Mouse (Mus musculus) lung, postnatal 0 days (tissue): ENCODE measurements around the gene Lad1. TPM values are rescaled to one million over a fixed set of nuclear protein-coding genes. Genes with fewer than 3 reads are reported as not detected.

Source experiments
- ATAC-seq: fragments of 200-750 bp; cut with Nextera tagmentation; 2 replicates; pipeline ENCODE4 v1.8.0; 2017; ENCODE audit warnings: moderate library complexity
- DNase-seq: peaks from one replicate; pipeline ENCODE4 v3.0.0-alpha.2; 2016; ENCODE audit warnings: low spot score
- H3K27ac ChIP-seq: fragments of 300-500 bp; sonication (generic); 2 replicates; pipeline ENCODE4 v1.5.1; 2014; ENCODE audit warnings: antibody characterized with exemption, mild to moderate bottlenecking, low read length, mixed read lengths
- H3K27me3 ChIP-seq: fragments of 300-500 bp; sonication (generic); replicated peaks from 2 replicates; pipeline ENCODE4 v1.6.1; 2014; ENCODE audit warnings: low read length, mixed read lengths; ENCODE audit not compliant: insufficient read depth
- H3K36me3 ChIP-seq: fragments of 300-500 bp; sonication (generic); 2 replicates; pipeline ENCODE4 v1.6.1; 2014; ENCODE audit warnings: low read length, mixed read lengths; ENCODE audit not compliant: insufficient read depth
- H3K4me1 ChIP-seq: fragments of 300-500 bp; sonication (generic); 2 replicates; pipeline ENCODE4 v1.6.1; 2014; ENCODE audit warnings: antibody characterized with exemption, low read depth, low read length, mixed read lengths; ENCODE audit not compliant: insufficient read depth
- H3K4me2 ChIP-seq: fragments of 300-500 bp; sonication (generic); replicated peaks from 2 replicates; pipeline ENCODE4 v1.6.1; 2014; ENCODE audit warnings: low read depth, mild to moderate bottlenecking, low read length, moderate library complexity, mixed read lengths
- H3K4me3 ChIP-seq: fragments of 300-500 bp; sonication (generic); 2 replicates; pipeline ENCODE4 v1.5.1; 2014; ENCODE audit warnings: low read depth, low read length
- H3K9ac ChIP-seq: fragments of 300-500 bp; sonication (generic); replicated peaks from 2 replicates; pipeline ENCODE4 v1.6.1; 2014; ENCODE audit warnings: low read depth, mild to moderate bottlenecking
- H3K9me3 ChIP-seq: fragments of 300-500 bp; sonication (generic); 2 replicates; pipeline ENCODE4 v1.6.1; 2016; ENCODE audit warnings: low read length, mixed read lengths
- CTCF ChIP-seq: IDR thresholded peaks from 2 replicates; pipeline ENCODE4 v1.5.1; 2016; ENCODE audit warnings: antibody characterized with exemption, mild to moderate bottlenecking
- EP300 ChIP-seq: IDR thresholded peaks from 2 replicates; pipeline ENCODE4 v1.6.1; 2016; ENCODE audit warnings: antibody characterized with exemption, mild to moderate bottlenecking, control low read depth
- WGBS: fragments of 180-500 bp; shearing (Covaris S2); extraction: QIAGEN DNeasy Blood & Tissue Kit; methylation state at CpG from one replicate; pipeline ENCODE4 v1.1.7; 2014; 5-methylcytosine and 5-hydroxymethylcytosine counted together
- polyA plus RNA-seq: library from polyadenylated mRNA; unstranded; fragments of >200 nt; fragmentation: Nextera tagmentation; extraction: Ambion mirVana; gene quantifications from 2 replicates; pipeline ENCODE4 v1.2.1, GENCODE M21; 2015

The Lad1 gene
- polyA plus RNA-seq, 1 experiment from 2014 or later = 4.4 TPM

DNA sequence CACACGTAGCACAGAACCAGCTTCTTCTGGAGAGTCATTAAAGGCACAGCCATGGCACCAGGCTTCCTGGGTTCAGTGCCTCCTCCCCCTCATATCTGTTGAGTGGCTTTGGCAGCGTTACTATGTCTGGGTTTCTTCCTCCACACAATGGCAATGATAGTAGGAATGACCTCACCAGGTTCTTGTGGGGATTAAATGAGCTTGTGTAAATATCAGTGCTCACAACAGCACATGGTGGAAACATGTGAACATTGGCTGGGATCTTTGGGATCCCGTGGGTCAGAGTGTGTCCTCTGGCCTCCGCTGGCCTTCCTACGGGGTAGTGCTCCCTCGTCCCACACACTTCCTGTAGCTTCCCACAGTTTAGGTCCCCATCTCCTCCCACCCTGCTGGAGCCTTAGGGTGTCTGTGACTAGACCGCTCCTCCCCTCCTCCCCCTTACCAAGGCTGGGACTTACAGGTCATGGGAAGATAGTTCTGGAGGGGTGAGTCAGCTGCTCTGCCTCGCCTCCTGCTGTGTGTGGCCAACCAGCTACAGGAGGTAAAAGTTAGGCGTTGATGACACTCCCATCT lies 43.7 kb downstream of the Lad1 start:
- peak; percentile 54 for ATAC-seq
- H3K4me1 ChIP-seq = no peaks in the 10 kb centered on the region
- TF ChIP-seq EP300 (no peak), CTCF (no peak)
- H3K9ac ChIP-seq = no peak overlapping the region
- H3K36me3 ChIP-seq = no peaks in the 10 kb centered on the region
- H3K4me2 ChIP-seq = no peak overlapping the region
- peak; percentile 24 for DNase-seq
- H3K9me3 ChIP-seq = no peaks in the 10 kb centered on the region
- no peak overlapping the region for H3K4me3 ChIP-seq
- no peak overlapping the region for H3K27ac ChIP-seq
- H3K27me3 ChIP-seq = no peaks in the 10 kb centered on the region
- WGBS = 49% methylated on average over 9 of the region's 9 CpGs

DNA sequence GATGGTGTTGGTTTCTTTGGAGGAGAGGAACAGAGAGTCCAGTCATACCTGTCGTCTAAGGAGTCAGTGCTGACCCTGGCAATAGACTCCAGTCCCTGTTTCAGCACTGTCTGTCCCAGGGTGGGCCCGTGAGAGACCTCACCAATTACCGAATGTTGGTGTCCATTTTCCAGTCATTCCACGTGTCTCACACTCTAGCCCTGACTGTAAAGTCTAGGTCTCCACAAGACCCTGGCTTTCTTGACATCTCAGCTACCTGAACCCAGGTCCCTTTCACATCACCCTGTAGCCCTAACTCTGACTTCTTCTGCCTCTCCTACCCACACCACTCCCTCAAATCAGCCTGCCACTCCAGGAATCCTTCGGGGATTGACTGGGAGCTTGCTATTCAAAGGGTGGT lies 44.2 kb downstream of the Lad1 start:
- no peaks in the 10 kb centered on the region for H3K27me3 ChIP-seq
- 70% methylated on average over 5 of the region's 5 CpGs for WGBS
- no peak overlapping the region for H3K4me2 ChIP-seq
- TF ChIP-seq CTCF = no peak
- TF ChIP-seq EP300 = no peak
- H3K4me3 ChIP-seq = no peak overlapping the region
- no peak overlapping the region for H3K9ac ChIP-seq
- ATAC-seq (no peak), DNase-seq (no peak)
- no peaks in the 10 kb centered on the region for H3K9me3 ChIP-seq
- H3K4me1 ChIP-seq = no peaks in the 10 kb centered on the region
- no peaks in the 10 kb centered on the region for H3K36me3 ChIP-seq
- no peak overlapping the region for H3K27ac ChIP-seq

GRCm38 (mm10) chr1:135863786-135864335 lies 45.5 kb downstream of the Lad1 start:
- ATAC-seq (no peak), DNase-seq (no peak)
- Histone ChIP-seq H3K4me2 (no peak overlapping the region), H3K27ac (no peak overlapping the region), H3K9me3 (no peaks in the 10 kb centered on the region), H3K4me3 (no peak overlapping the region), H3K36me3 (no peaks in the 10 kb centered on the region), H3K9ac (no peak overlapping the region), H3K4me1 (no peaks in the 10 kb centered on the region), H3K27me3 (no peaks in the 10 kb centered on the region)
- TF ChIP-seq EP300 (no peak), CTCF (no peak)
- WGBS = 65% methylated on average over 9 of the region's 9 CpGs

- H3K27me3 ChIP-seq = no peaks in the 10 kb centered on the region
- no peak overlapping the region for H3K9ac ChIP-seq
- WGBS = 75% methylated on average over 6 of the region's 6 CpGs
- no peaks in the 10 kb centered on the region for H3K9me3 ChIP-seq
- no peaks in the 10 kb centered on the region for H3K4me1 ChIP-seq
- TF ChIP-seq EP300 = no peak
- no peak for TF ChIP-seq CTCF
- H3K36me3 ChIP-seq = no peaks in the 10 kb centered on the region
- H3K4me2 ChIP-seq = no peak overlapping the region
- H3K27ac ChIP-seq = no peak overlapping the region
- ATAC-seq (no peak), DNase-seq (no peak)
- no peak overlapping the region for H3K4me3 ChIP-seq
These were observed 46.4 kb downstream of the Lad1 start for GRCm38 (mm10) chr1:135864830-135865229.

DNA sequence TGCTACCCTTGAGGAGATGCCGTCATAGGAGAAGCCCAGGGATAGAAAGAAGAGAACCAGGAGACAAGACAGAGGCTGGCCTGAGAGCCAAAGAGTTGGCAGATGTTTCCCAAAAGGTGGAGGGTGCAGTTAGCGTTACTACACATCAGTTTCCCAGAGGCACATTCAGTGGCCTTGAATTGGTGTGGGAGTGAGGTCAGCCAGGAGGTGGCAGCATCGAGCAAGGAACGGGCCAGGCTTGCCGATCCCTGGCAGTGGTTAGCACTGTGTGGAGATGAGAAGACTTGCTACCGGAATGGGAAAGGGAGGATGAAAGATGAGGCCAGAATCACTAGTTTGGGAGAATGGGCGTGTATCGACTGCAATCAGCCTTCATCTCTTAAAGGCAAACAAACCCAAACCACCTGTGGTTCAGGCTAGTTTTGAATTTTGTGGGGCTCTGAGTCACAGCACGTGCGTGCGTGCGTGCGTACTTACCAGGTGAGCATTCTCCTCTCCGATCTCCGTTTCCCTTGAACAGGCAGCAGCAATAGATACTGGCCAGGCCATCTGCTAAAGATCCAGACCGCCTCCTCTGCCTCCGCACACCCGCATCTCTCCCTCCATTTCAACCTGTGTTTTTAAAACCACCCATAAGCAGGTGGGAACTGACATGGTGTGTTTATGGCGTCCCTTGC lies 47.3 kb downstream of the Lad1 start:
- H3K36me3 ChIP-seq = no peaks in the 10 kb centered on the region
- TF ChIP-seq CTCF (peak; percentile 98), EP300 (no peak)
- DNase-seq = peak; percentile 78
- no peak overlapping the region for H3K27ac ChIP-seq
- peak; percentile 65 for ATAC-seq
- H3K4me1 ChIP-seq = no peaks in the 10 kb centered on the region
- no peak overlapping the region for H3K4me2 ChIP-seq
- H3K27me3 ChIP-seq = no peaks in the 10 kb centered on the region
- WGBS = 51% methylated on average over 19 of the region's 19 CpGs
- no peak overlapping the region for H3K4me3 ChIP-seq
- no peak overlapping the region for H3K9ac ChIP-seq
- H3K9me3 ChIP-seq = no peaks in the 10 kb centered on the region

GRCm38 (mm10) chr1:135868570-135868969 lies 50.2 kb downstream of the Lad1 start:
- TF ChIP-seq EP300 (no peak), CTCF (no peak)
- no peak overlapping the region for H3K4me3 ChIP-seq

More at GRCm38 (mm10) chr1:135868570-135868969, 50.2 kb downstream of the Lad1 start:
- Histone ChIP-seq H3K36me3 (no peaks in the 10 kb centered on the region), H3K4me1 (no peaks in the 10 kb centered on the region), H3K27ac (no peak overlapping the region), H3K9ac (no peak overlapping the region), H3K4me2 (no peak overlapping the region), H3K9me3 (no peaks in the 10 kb centered on the region), H3K27me3 (no peaks in the 10 kb centered on the region)
- ATAC-seq = no peak
- no peak for DNase-seq
- WGBS = 84% methylated on average over 6 of the region's 6 CpGs
